In genomic region chr11:100759611-100760233, GRCm38 (mm10) we compare ENCODE assay signal across 8 mouse cellular contexts. TPM values are rescaled to one million over a fixed set of nuclear protein-coding genes. Genes with fewer than 3 reads are reported as not detected.
A peak's percentile ranks its signal among the peaks of the same experiment; 100 is the strongest.
DNase-seq lines count a peak whose midpoint lies in the region; ATAC-seq and TF ChIP-seq lines count a peak whose summit lies in the region.

Gene Kcnh4, minus strand, starts transcription at chr11:100759942.

- peak; percentile 81 for ATAC-seq in neural tube, embryonic 15.5 days (ENCODE audit: low FRiP score)

- H3K9me3 ChIP-seq in embryonic facial prominence, embryonic 10.5 days: no peaks in the 10 kb centered on the region
- H3K9me3 ChIP-seq in neural tube, embryonic 15.5 days (replicated peaks): no peaks in the 10 kb centered on the region

- TF ChIP-seq POLR2A in lung, adult 2 months (IDR thresholded peaks at IDR 0.05; ENCODE audit: borderline replicate concordance, extremely low read depth, low read depth, low read length): no peak
- TF ChIP-seq POLR2A in thymus, adult 2 months (IDR thresholded peaks at IDR 0.05; ENCODE audit: control insufficient read depth, extremely low read depth, insufficient read depth, low read length, poor library complexity): no peak

- no peak for TF ChIP-seq CTCF in lung, adult 2 months (IDR thresholded peaks at IDR 0.05; ENCODE audit: insufficient read depth, low read length)
- TF ChIP-seq CTCF in thymus, adult 2 months (IDR thresholded peaks at IDR 0.05; ENCODE audit: borderline replicate concordance, control insufficient read depth, extremely low read depth, insufficient read depth, low read length, poor library complexity): no peak; the same call in 1 of the 2 replicates

- no peaks in the 10 kb centered on the region for H3K36me3 ChIP-seq in embryonic facial prominence, embryonic 10.5 days (replicated peaks)
- peaks cover 18% of the 10 kb centered on the region for H3K36me3 ChIP-seq in neural tube, embryonic 15.5 days
- H3K36me3 ChIP-seq in thymus, adult 2 months (ENCODE audit: control insufficient read depth, insufficient read depth, low read length): no peaks in the 10 kb centered on the region

- H3K4me3 ChIP-seq in embryonic facial prominence, embryonic 10.5 days: peak within 1 kb of the TSS; percentile 56
- H3K4me3 ChIP-seq in lung, adult 2 months (replicated peaks; ENCODE audit: extremely low read depth, low read depth, low read length): no peak within 1 kb of the TSS
- peak within 1 kb of the TSS; percentile 65 for H3K4me3 ChIP-seq in neural tube, embryonic 15.5 days (replicated peaks)
- peak within 1 kb of the TSS; percentile 40 for H3K4me3 ChIP-seq in thymus, adult 2 months (ENCODE audit: control insufficient read depth, insufficient read depth, low read length)

- peak within 1 kb of the TSS; percentile 63 for H3K9ac ChIP-seq in neural tube, embryonic 15.5 days (replicated peaks)

- peaks cover 29% of the 10 kb centered on the region for H3K4me1 ChIP-seq in embryonic facial prominence, embryonic 10.5 days
- no peaks in the 10 kb centered on the region for H3K4me1 ChIP-seq in lung, adult 2 months (ENCODE audit: control insufficient read depth, insufficient read depth, low read length)
- H3K4me1 ChIP-seq in neural tube, embryonic 15.5 days: peaks cover 37% of the 10 kb centered on the region
- peaks cover 19% of the 10 kb centered on the region for H3K4me1 ChIP-seq in thymus, adult 2 months (replicated peaks; ENCODE audit: control insufficient read depth, insufficient read depth, low read length)

- peaks cover 67% of the 10 kb centered on the region for H3K27me3 ChIP-seq in embryonic facial prominence, embryonic 10.5 days (replicated peaks; ENCODE audit: low read depth, poor library complexity, severe bottlenecking)
- peaks cover 6% of the 10 kb centered on the region; the same call in 1 of the 2 replicates for H3K27me3 ChIP-seq in neural tube, embryonic 15.5 days (replicated peaks)
- no peaks in the 10 kb centered on the region for H3K27me3 ChIP-seq in thymus, adult 2 months (ENCODE audit: control insufficient read depth, insufficient read depth, low read length)

- H3K27ac ChIP-seq in embryonic facial prominence, embryonic 10.5 days (replicated peaks): peak within 1 kb of the TSS; percentile 75
- peak within 1 kb of the TSS; percentile 73 for H3K27ac ChIP-seq in neural tube, embryonic 15.5 days (replicated peaks)
- H3K27ac ChIP-seq in thymus, adult 2 months (ENCODE audit: control insufficient read depth, insufficient read depth, low read length): no peak within 1 kb of the TSS

- H3K4me2 ChIP-seq in neural tube, embryonic 15.5 days: peak within 1 kb of the TSS; percentile 73

- WGBS in embryonic facial prominence, embryonic 10.5 days: under 1% methylated on average over 51 of the region's 51 CpGs
- 1% methylated on average over 50 of the region's 51 CpGs for WGBS in lung, adult 2 months
- under 1% methylated on average over 39 of the region's 51 CpGs for WGBS in neural tube, embryonic 15.5 days
- WGBS in thymus, adult 2 months: under 1% methylated on average over 50 of the region's 51 CpGs

- peak; percentile 47 for DNase-seq in kidney, adult 11 months
- DNase-seq in kidney, adult 8-10 months: no peak
- DNase-seq in embryonic facial prominence, embryonic 10.5 days (ENCODE audit: low spot score): peak; percentile 44
- peak; percentile 47 for DNase-seq in heart, postnatal 4 days
- peak; percentile 46 for DNase-seq in layer of hippocampus, adult 9-10 months (ENCODE audit: low spot score)
- peak; percentile 46 for DNase-seq in lung, adult 2 months
- DNase-seq in thymus, adult 2 months: peak; percentile 74

RNA-seq across cellular contexts. Expression of gene Kcnh4, which starts in this region (rescaled TPM):
- 0.64 and 0.71 TPM in 2 replicates for polyA plus RNA-seq in embryonic facial prominence, embryonic 10.5 days (2016; fragmentation: Nextera tagmentation; extraction: Ambion mirVana)
- not detected for total RNA-seq in heart, postnatal 4 days (2021)
- 1.1 and 1.8 TPM in 2 replicates for polyA plus RNA-seq in lung, adult 2 months (2012; rRNA removed)
- polyA plus RNA-seq in neural tube, embryonic 15.5 days (2015; fragmentation: Nextera tagmentation; extraction: Ambion mirVana): 6.0 and 9.0 TPM in 2 replicates
- 1.1 and 1.2 TPM in 2 replicates for polyA plus RNA-seq in thymus, adult 2 months (2012; rRNA removed)

Comparison
In these comparisons a context has a peak if more than half of its experiments do, and no peak if none do; other contexts are left out.
1. DNase-seq: peak in kidney, adult 11 months (single experiment), layer of hippocampus, adult 9-10 months (single experiment), lung, adult 2 months (single experiment) and thymus, adult 2 months (single experiment); none in kidney, adult 8-10 months (0 of 2).
2. Peak in DNase-seq, H3K4me3 ChIP-seq and H3K27ac ChIP-seq in embryonic facial prominence, embryonic 10.5 days; RNA of the gene not detected or under 1 TPM.
3. Peak in DNase-seq in heart, postnatal 4 days; RNA of the gene not detected or under 1 TPM.